Mouse (Mus musculus) spleen, adult 12 weeks (tissue): Measurements from ENCODE around the gene Slc25a3.

ENCODE experiments used
- DNase-seq: peaks from one replicate; pipeline ENCODE4 v3.0.0; 2022; ENCODE audit warnings: low spot score

Gene Slc25a3

DNA sequence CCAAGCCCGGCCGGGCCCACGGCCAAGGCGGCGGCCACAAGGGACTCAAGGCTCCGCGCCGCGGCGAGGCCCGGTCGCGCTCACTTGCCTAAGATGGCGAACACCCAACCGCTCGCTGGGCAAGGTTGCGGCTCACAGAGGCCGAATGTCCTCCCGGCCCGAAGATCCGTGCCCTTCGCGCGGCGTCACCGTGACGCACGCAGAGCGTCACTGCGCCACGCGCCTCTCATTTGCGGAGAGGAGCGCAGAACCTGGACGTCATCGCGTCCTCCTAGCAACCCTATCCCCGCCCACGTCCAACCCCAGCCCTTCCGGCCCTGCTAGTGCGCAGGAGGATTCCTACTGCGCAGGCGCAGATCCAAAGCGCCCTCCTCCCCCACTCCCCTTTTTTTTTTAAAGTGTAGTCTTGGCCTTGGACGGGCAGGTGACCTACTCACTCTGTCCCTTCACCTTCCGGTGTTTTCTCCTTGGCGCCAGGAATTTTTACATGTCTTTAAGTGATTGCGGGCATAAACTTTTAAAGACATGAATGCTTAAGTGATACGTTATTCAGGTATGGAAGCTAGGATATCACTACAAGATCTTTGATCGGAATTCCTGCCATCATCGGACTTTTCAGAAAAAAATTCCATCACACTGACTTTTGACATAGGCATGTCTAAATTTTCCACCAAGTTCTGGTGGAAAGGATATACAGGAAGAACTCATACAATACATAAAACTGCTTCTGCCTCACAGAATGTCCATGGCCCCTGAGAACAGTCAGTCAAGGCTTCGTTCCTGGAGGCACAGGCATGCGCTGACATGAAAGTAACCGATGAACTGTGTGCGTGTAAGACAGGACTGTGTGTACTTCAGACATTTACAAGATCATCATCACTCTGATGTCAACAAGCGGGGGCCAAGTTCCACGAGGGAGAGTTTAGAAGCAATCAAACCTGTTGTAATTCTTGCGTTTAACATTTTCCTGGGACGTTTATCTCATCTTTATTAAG lies at the start of gene Slc25a3:
Gene Slc25a3, minus strand, starts transcription at position 232 of the 995 bp plus-strand sequence.
- DNase-seq, result peak; percentile 96

GRCm38 (mm10) chr10:91172329-91173100 lies 48.7 kb upstream of the Slc25a3 start:
- no peak for DNase-seq

GRCm38 (mm10) chr10:91171455-91172328 lies 47.8 kb upstream of the Slc25a3 start:
- DNase-seq, result peak; percentile 93

GRCm38 (mm10) chr10:91171041-91171440 lies 47.2 kb upstream of the Slc25a3 start:
- no peak for DNase-seq

GRCm38 (mm10) chr10:91170143-91170941 lies 46.5 kb upstream of the Slc25a3 start:
- peak; percentile 79 for DNase-seq

DNA sequence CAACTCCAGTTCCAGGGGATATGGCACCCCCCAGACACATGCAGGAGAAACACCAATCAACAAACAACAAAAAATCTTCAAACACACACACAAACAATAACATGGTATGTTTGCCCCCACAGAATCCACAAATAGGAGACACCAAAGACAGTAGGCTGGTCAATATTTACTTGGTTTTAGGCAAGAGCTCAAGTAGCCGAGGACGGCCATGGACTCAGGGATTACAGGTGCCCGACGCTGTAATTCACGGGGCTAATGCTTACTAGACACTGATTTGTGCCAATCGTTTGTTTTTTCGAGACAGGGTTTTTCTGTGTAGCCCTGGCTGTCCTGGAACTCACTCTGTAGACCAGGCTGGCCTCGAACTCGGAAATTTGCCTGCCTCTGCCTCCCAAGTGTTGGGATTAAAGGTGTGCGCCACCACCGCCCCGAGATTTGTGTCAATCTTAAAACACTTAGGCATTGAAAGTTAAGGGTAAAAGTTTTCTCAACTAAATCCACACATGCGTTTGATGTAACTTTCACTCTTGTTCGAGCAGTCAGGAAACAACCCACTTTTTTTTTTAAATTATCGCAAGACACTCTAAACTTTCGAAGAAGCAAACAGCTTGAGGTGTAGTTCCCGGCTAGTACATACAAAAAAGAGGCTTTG lies 45.7 kb upstream of the Slc25a3 start:
- no peak for DNase-seq

DNA sequence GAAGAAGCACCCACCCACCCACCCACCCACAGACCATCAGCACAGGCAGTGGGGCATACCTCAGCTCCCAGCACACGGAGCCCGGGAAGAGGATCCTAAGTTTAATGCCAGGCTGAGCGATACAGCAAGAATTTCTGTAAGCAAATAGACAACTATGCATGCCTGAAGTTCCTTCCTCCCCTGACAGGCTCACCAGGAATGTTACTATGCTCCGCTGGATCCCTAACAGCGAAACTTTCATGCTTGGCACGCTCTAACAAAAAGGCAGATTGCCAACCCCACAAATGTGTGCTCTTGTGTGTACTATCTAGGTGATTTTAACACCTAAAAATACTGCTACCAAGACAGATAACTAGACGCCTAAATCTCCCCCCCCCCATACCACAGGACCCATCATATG lies 43.5 kb upstream of the Slc25a3 start:
- no peak for DNase-seq

DNA sequence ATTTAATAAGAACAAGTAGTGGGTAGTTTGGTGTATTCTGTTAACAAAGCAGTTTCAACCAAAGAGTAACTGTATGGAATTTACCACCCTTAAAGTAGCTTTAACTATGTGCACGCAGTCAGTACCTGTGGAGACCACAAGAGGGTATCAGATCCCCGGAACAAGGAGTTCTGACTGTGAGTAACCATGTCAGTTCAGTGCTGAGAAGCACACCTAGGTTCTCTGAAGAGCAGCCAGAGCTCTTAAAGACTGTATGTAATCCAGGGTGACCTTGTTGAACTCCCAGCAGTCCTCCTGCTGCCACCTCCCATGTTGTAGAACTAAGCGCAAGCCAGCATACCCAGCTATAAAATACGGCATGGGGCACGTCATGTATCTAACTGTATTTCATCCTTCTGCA lies 43.0 kb upstream of the Slc25a3 start:
- DNase-seq, result peak; percentile 50

DNA sequence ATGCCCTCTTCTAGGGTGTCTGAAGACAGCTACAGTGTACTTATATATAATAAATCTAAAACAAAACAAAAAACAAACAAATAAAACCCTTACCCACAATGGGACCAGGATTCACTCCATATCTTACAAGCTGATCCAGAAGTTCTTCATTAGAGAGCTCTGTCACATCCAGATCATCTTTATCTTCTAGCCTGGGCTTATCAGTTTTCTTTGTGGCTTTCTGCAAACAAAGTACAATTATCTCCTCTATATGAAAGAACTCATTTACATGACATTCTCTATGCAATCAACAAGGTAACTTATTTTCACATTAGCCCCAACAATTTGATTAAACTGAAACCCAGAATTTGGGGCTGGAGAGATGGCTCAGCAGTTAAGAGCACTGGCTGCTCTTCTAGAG lies 42.0 kb upstream of the Slc25a3 start:
- no peak for DNase-seq

DNA sequence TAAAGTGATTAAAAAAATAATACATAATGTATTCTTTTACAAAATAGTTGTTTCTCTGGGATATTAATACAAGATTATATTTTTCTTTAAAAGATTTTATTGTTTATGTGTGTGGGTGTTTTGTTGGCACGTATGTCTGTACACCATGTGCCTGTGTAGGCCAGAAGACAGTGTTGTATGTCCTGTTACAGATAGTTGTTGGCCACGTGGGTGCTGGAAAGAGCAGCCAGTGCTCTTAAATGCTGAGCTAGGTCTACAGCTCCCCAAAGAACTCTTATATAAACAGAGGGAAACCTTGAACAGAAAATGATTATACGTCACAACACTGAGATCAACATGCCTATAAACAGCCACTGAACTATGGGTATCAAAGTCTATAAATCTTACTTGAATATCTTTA lies 40.6 kb upstream of the Slc25a3 start:
- DNase-seq, result no peak

- no peak for DNase-seq
Observed at GRCm38 (mm10) chr10:91162511-91163163, 38.8 kb upstream of the Slc25a3 start.

GRCm38 (mm10) chr10:91162077-91162476 lies 38.2 kb upstream of the Slc25a3 start:
- no peak for DNase-seq

DNA sequence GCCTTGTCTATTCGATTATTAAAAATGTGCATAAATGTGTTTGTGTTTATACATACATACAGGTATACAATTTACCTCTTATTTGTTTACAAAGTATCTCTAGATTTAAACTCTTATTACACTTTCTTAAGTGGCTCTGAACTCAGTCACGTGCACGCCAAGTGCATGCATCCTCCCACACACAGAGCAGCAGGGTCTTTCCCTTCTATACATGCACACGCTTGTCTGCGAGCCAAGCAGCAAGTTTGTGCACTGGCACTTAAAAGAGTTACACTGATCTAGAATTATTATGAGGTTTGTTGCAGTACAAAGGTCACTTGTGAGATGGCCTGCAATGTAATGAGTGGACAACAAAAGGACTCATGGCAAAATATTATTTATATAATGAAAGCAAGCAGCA lies 37.1 kb upstream of the Slc25a3 start:
- no peak for DNase-seq

DNA sequence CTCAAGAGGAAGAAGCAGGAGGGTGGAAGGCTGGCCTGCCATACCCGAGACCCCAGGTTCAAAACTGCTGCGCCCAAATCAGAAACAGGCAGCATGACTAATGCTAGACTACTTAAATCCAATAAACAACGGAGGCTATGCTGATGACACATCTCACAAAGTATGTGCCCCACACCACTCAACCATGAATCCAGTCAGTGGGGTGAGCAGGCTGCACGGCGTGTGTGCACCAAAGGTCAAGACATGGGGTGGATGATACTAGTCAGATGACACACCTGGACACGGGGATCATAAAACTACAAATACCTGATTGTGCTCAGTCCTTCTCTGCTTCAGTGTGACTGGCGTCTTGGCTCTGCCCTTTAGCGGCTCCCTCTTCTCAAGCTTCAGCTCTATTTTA lies 34.6 kb upstream of the Slc25a3 start:
- DNase-seq, result no peak

DNA sequence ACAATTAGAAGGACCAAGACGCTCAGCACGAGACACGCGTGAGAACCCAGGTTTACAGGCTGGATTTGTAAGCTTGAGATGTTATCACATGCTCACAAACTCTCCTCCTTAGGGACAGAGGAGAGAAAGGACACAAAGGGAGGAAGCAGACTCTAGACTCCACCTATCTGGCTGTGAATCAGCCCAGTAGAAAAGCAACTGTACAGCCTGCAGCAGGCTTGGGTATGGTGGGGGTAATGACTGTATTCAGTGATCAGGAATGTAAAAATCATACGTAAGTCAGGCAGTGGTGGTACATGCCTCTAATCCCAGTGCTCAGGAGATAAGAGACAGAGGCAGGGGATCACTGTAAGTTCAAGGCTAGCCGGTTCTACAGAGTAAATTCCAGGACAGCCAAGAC lies 32.5 kb upstream of the Slc25a3 start:
- DNase-seq, result no peak

- no peak for DNase-seq
Observed at GRCm38 (mm10) chr10:91153894-91154503, 30.1 kb upstream of the Slc25a3 start.

DNA sequence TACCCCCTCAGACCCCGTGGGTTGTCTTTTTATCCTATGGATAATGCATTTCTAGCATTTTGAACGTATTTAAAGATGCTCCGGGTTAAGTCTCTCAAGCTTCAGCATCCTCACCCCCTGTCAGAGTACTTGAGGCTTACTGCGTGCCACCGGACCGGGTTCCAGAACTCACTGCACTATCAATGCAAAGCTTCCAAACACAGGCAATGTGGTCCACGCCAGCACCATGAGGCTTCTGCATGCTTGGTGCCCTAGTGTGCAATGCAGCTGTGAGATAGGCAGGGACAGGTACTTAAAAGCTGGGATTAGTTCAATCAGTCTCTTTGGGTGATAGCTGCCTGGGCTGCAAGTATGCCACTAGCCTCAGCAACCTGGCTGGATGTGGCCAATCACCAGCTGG lies 21.6 kb upstream of the Slc25a3 start:
- DNase-seq, result no peak

DNA sequence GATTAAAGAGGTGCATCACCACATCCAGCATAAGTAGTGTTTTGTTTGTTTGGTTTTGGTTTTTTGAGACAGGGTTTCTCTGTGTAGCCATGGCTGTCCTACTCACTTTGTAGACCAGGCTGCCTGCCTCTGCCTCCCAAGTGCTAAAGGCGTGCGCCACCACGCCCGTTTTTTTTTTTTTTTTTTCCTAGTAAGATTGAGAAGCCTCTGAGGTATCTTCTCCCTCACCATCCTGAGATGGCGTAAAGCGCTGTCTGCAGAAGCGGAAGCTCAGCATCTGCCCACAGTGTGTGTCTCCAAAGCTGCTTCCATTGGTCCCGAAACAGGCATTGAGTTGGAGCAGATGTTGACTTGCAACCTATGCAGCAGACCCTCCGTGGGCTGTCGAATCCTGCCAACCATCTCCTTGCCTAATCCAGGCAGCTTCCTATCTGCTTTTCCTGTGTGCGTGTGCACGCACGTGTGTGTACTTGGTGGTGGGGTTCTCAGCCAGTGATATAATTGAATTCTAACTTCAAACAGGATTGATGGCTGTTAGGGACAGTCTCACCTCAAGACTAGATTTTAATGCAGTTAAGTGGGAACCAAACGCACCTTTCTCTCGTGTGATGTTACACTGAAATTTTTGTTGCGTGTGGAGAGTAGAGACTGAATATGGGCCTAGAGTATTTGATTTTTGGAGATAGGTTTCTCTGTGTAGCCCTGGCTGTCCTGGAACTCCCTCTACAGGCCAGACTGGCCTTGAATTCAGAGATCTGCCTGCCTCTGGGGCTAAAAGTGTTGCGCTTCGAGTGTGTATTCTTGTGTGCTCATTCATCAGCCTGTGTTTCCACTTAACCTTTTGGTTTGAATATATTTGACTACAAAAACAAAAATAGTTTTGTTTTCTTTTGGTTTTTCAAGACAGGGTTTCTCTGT lies 19.7 kb upstream of the Slc25a3 start:
- no peak for DNase-seq
